Mouse (Mus musculus) hindbrain, embryonic 16.5 days (tissue): ENCODE measurements around the gene Ephx4. TPM values are rescaled to one million over a fixed set of nuclear protein-coding genes. Genes with fewer than 3 reads are reported as not detected.

ENCODE experiments used
- ATAC-seq: fragments of 200-750 bp; cut with Nextera tagmentation; 2 replicates; pipeline ENCODE4 v1.8.0; 2017; ENCODE audit warnings: moderate TSS enrichment, moderate library complexity
- H3K27ac ChIP-seq: fragments of 300-500 bp; sonication (generic); 2 replicates; pipeline ENCODE4 v1.5.1; 2014; ENCODE audit warnings: low read depth, mild to moderate bottlenecking, control low read depth, low read length, moderate library complexity
- H3K27me3 ChIP-seq: fragments of 300-500 bp; sonication (generic); replicated peaks from 2 replicates; pipeline ENCODE4 v1.6.1; 2014; ENCODE audit warnings: low read length; ENCODE audit not compliant: control insufficient read depth, insufficient read depth
- H3K36me3 ChIP-seq: fragments of 300-500 bp; sonication (generic); 2 replicates; pipeline ENCODE4 v1.6.1; 2014; ENCODE audit warnings: mild to moderate bottlenecking, low read length, moderate library complexity, mixed read lengths; ENCODE audit not compliant: control insufficient read depth, insufficient read depth
- H3K4me1 ChIP-seq: fragments of 300-500 bp; sonication (generic); 2 replicates; pipeline ENCODE4 v1.6.1; 2014; ENCODE audit warnings: low read depth, low read length; ENCODE audit not compliant: control insufficient read depth, insufficient read depth
- H3K4me2 ChIP-seq: fragments of 300-500 bp; sonication (generic); 2 replicates; pipeline ENCODE4 v1.6.1; 2014; ENCODE audit warnings: mild to moderate bottlenecking, low read length, control low read depth, moderate library complexity
- H3K4me3 ChIP-seq: fragments of 300-500 bp; sonication (generic); 2 replicates; pipeline ENCODE4 v1.5.1; 2014; ENCODE audit warnings: mild to moderate bottlenecking, low read length, control low read depth, moderate library complexity
- H3K9ac ChIP-seq: fragments of 300-500 bp; sonication (generic); 2 replicates; pipeline ENCODE4 v1.6.1; 2014; ENCODE audit warnings: low read depth, mild to moderate bottlenecking, control low read depth, low read length, moderate library complexity
- H3K9me3 ChIP-seq: fragments of 300-500 bp; sonication (generic); 2 replicates; pipeline ENCODE4 v1.6.1; 2014; ENCODE audit warnings: mild to moderate bottlenecking, low read length, moderate library complexity; ENCODE audit not compliant: control insufficient read depth
- WGBS: fragments of 180-500 bp; shearing (Covaris S2); extraction: QIAGEN DNeasy Blood & Tissue Kit; methylation state at CpG from one replicate; pipeline ENCODE4 v1.1.7; 2014; 5-methylcytosine and 5-hydroxymethylcytosine counted together
- polyA plus RNA-seq: library from polyadenylated mRNA; unstranded; fragments of >200 nt; fragmentation: Nextera tagmentation; extraction: Ambion mirVana; gene quantifications from 2 replicates; pipeline ENCODE4 v1.2.1, GENCODE M21; 2015

The Ephx4 gene
- polyA plus RNA-seq, 1 experiment from 2014 or later = 3.1 TPM

GRCm38 (mm10) chr5:107470600-107471329 is 68.2 kb downstream of the Ephx4 start:
- 77% methylated on average over 10 of the region's 10 CpGs for WGBS
- Histone ChIP-seq H3K27ac (no peak overlapping the region), H3K9me3 (no peaks in the 10 kb centered on the region), H3K36me3 (peaks cover 11% of the 10 kb centered on the region), H3K4me2 (no peak overlapping the region), H3K4me3 (no peak overlapping the region), H3K4me1 (no peaks in the 10 kb centered on the region), H3K9ac (no peak overlapping the region), H3K27me3 (no peaks in the 10 kb centered on the region)
- no peak for ATAC-seq

Other genes starting within 250 kb of the Ephx4 start
- gene Tgfbr3, start 113.1 kb upstream of the Ephx4 start, polyA plus RNA-seq = 5.9 and 7.4 TPM in 2 replicates
- gene Brdt, start 71.6 kb upstream of the Ephx4 start, polyA plus RNA-seq = 4.2 TPM in 2 replicates
- not detected in 2 replicates for gene Lpcat2b, start 28.8 kb downstream of the Ephx4 start, polyA plus RNA-seq
- gene Btbd8, start 35.3 kb downstream of the Ephx4 start, polyA plus RNA-seq = 19.9 and 24.6 TPM in 2 replicates
- 0.28 and 0.55 TPM in 2 replicates for gene Gm42669, start 104.9 kb downstream of the Ephx4 start, polyA plus RNA-seq
- 0.19 and 0.29 TPM in 2 replicates for gene 1700028K03Rik, start 132.0 kb downstream of the Ephx4 start, polyA plus RNA-seq
- 21.3 and 23.5 TPM in 2 replicates for gene Rpap2, start 194.6 kb downstream of the Ephx4 start, polyA plus RNA-seq
- gene Glmn, start 195.2 kb downstream of the Ephx4 start, polyA plus RNA-seq = 31.0 and 32.8 TPM in 2 replicates